Mouse (Mus musculus) hindbrain, embryonic 11.5 days (tissue): ENCODE results near the gene Dock2. TPM values are rescaled to one million over a fixed set of nuclear protein-coding genes. Genes with fewer than 3 reads are reported as not detected.
"Not testable (repeated sequence)": the region's sequence is repeated elsewhere in the genome, so short reads cannot be mapped to it uniquely, and the experiment has no call there.

Experiments
- ATAC-seq: fragments of 200-750 bp; cut with Nextera tagmentation; 2 replicates; pipeline ENCODE4 v1.8.0; 2017; ENCODE audit warnings: mild to moderate bottlenecking, moderate TSS enrichment, moderate library complexity; ENCODE audit not compliant: low FRiP score
- DNase-seq: peaks from one replicate; pipeline ENCODE4 v3.0.0-alpha.2; 2015; ENCODE audit warnings: low spot score
- H3K27ac ChIP-seq: fragments of 300-500 bp; sonication (generic); 2 replicates; pipeline ENCODE4 v1.5.1; 2014; ENCODE audit warnings: mild to moderate bottlenecking, low read depth, low read length
- H3K27me3 ChIP-seq: fragments of 300-500 bp; sonication (generic); 2 replicates; pipeline ENCODE4 v1.6.1; 2014; ENCODE audit warnings: mild to moderate bottlenecking, low read length, moderate library complexity, mixed read lengths; ENCODE audit not compliant: control insufficient read depth, insufficient read depth
- H3K36me3 ChIP-seq: fragments of 300-500 bp; sonication (generic); 2 replicates; pipeline ENCODE4 v1.6.1; 2014; ENCODE audit warnings: mild to moderate bottlenecking, low read length, moderate library complexity, mixed read lengths; ENCODE audit not compliant: control insufficient read depth, insufficient read depth
- H3K4me1 ChIP-seq: fragments of 300-500 bp; sonication (generic); replicated peaks from 2 replicates; pipeline ENCODE4 v1.6.1; 2014; ENCODE audit warnings: low read length, mixed read lengths; ENCODE audit not compliant: control insufficient read depth, insufficient read depth
- H3K4me2 ChIP-seq: fragments of 300-500 bp; sonication (generic); replicated peaks from 2 replicates; pipeline ENCODE4 v1.6.1; 2014; ENCODE audit warnings: mild to moderate bottlenecking, low read depth, low read length
- H3K4me3 ChIP-seq: fragments of 300-500 bp; sonication (generic); 2 replicates; pipeline ENCODE4 v1.5.1; 2014; ENCODE audit warnings: low read depth, low read length
- H3K9ac ChIP-seq: fragments of 300-500 bp; sonication (generic); 2 replicates; pipeline ENCODE4 v1.6.1; 2014; ENCODE audit warnings: low read depth, low read length
- H3K9me3 ChIP-seq: fragments of 300-500 bp; sonication (generic); 2 replicates; pipeline ENCODE4 v1.6.1; 2016; ENCODE audit warnings: low read length; ENCODE audit not compliant: control insufficient read depth
- WGBS: fragments of 180-500 bp; shearing (Covaris S2); extraction: QIAGEN DNeasy Blood & Tissue Kit; methylation state at CpG from one replicate; pipeline ENCODE4 v1.1.7; 2014; 5-methylcytosine and 5-hydroxymethylcytosine counted together
- polyA plus RNA-seq: library from polyadenylated mRNA; unstranded; fragments of >200 nt; fragmentation: Nextera tagmentation; extraction: Ambion mirVana; gene quantifications from 2 replicates; pipeline ENCODE4 v1.2.1, GENCODE M21; 2014

Dock2 gene
- 0.77 and 0.80 TPM in 2 replicates for polyA plus RNA-seq

- Histone ChIP-seq H3K4me2 (no peak within 1 kb of the TSS), H3K27ac (no peak within 1 kb of the TSS), H3K9me3 (no peaks in the 10 kb centered on the region), H3K27me3 (no peaks in the 10 kb centered on the region), H3K4me1 (no peaks in the 10 kb centered on the region), H3K4me3 (no peak within 1 kb of the TSS), H3K36me3 (no peaks in the 10 kb centered on the region), H3K9ac (no peak within 1 kb of the TSS)
- 95% methylated on average over 12 of the region's 12 CpGs for WGBS
- ATAC-seq: no peak
- no peak for DNase-seq
Observed at GRCm38 (mm10) chr11:34783587-34784043, at the start of gene Dock2. Gene Dock2, minus strand, starts transcription at chr11:34783892.

GRCm38 (mm10) chr11:34832678-34833077, 49.0 kb upstream of the Dock2 start:
- Histone ChIP-seq H3K9ac (peak overlapping the region; percentile 64), H3K27me3 (no peaks in the 10 kb centered on the region), H3K4me2 (peak overlapping the region; percentile 69), H3K4me1 (no peaks in the 10 kb centered on the region), H3K4me3 (peak overlapping the region; percentile 54), H3K27ac (no peak overlapping the region), H3K9me3 (no peaks in the 10 kb centered on the region), H3K36me3 (no peaks in the 10 kb centered on the region)
- peak; percentile 41; the same call in 1 of the 2 replicates for ATAC-seq
- WGBS: 6% methylated on average over 4 of the region's 5 CpGs
- peak; percentile 5 for DNase-seq

- no peak overlapping the region for H3K4me3 ChIP-seq
- ATAC-seq: no peak
- H3K36me3 ChIP-seq: no peaks in the 10 kb centered on the region
- H3K27ac ChIP-seq: no peak overlapping the region
- 96% methylated on average over 3 of the region's 3 CpGs for WGBS
- H3K4me1 ChIP-seq: no peaks in the 10 kb centered on the region
- no peaks in the 10 kb centered on the region for H3K9me3 ChIP-seq
- no peaks in the 10 kb centered on the region for H3K27me3 ChIP-seq
- no peak overlapping the region for H3K4me2 ChIP-seq
- DNase-seq: no peak
- H3K9ac ChIP-seq: no peak overlapping the region
Observed at GRCm38 (mm10) chr11:34827803-34828202, 44.1 kb upstream of the Dock2 start.

- no peak overlapping the region for H3K27ac ChIP-seq
Observed at GRCm38 (mm10) chr11:34826940-34827339, 43.2 kb upstream of the Dock2 start.

GRCm38 (mm10) chr11:34824791-34825190, 41.1 kb upstream of the Dock2 start:
- no peak for DNase-seq
- Histone ChIP-seq H3K36me3 (no peaks in the 10 kb centered on the region), H3K4me2 (no peak overlapping the region), H3K4me3 (no peak overlapping the region), H3K27me3 (no peaks in the 10 kb centered on the region), H3K4me1 (no peaks in the 10 kb centered on the region), H3K27ac (no peak overlapping the region), H3K9ac (no peak overlapping the region), H3K9me3 (no peaks in the 10 kb centered on the region)
- no peak for ATAC-seq
- 95% methylated on average over 4 of the region's 4 CpGs for WGBS

More at GRCm38 (mm10) chr11:34826940-34827339, 43.2 kb upstream of the Dock2 start:
- H3K4me3 ChIP-seq: no peak overlapping the region
- 90% methylated on average over 2 of the region's 2 CpGs for WGBS
- H3K4me2 ChIP-seq: no peak overlapping the region
- H3K9ac ChIP-seq: no peak overlapping the region
- H3K36me3 ChIP-seq: no peaks in the 10 kb centered on the region
- H3K9me3 ChIP-seq: no peaks in the 10 kb centered on the region
- H3K4me1 ChIP-seq: no peaks in the 10 kb centered on the region
- ATAC-seq: no peak
- H3K27me3 ChIP-seq: no peaks in the 10 kb centered on the region
- no peak for DNase-seq

GRCm38 (mm10) chr11:34814767-34815166, 31.1 kb upstream of the Dock2 start:
- H3K27me3 ChIP-seq: no peaks in the 10 kb centered on the region
- DNase-seq (peak; percentile 68), ATAC-seq (no peak)
- H3K4me1 ChIP-seq: no peaks in the 10 kb centered on the region
- peaks cover 7% of the 10 kb centered on the region; the same call in 1 of the 2 replicates for H3K36me3 ChIP-seq
- WGBS: 21% methylated on average over 2 of the region's 2 CpGs
- no peak overlapping the region for H3K27ac ChIP-seq
- no peak overlapping the region for H3K4me2 ChIP-seq
- H3K9ac ChIP-seq: no peak overlapping the region
- no peak overlapping the region for H3K4me3 ChIP-seq
- no peaks in the 10 kb centered on the region for H3K9me3 ChIP-seq

- Histone ChIP-seq H3K9me3 (no peaks in the 10 kb centered on the region), H3K9ac (no peak overlapping the region), H3K27ac (no peak overlapping the region), H3K4me1 (no peaks in the 10 kb centered on the region), H3K4me3 (no peak overlapping the region), H3K36me3 (peaks cover 7% of the 10 kb centered on the region; the same call in 1 of the 2 replicates), H3K27me3 (no peaks in the 10 kb centered on the region), H3K4me2 (no peak overlapping the region)
- 89% methylated on average over 6 of the region's 6 CpGs for WGBS
- DNase-seq: no peak
- no peak for ATAC-seq
Observed at GRCm38 (mm10) chr11:34814319-34814718, 30.6 kb upstream of the Dock2 start.

GRCm38 (mm10) chr11:34805026-34805425, 21.3 kb upstream of the Dock2 start:
- ATAC-seq, H3K4me1 ChIP-seq, H3K27ac ChIP-seq, H3K36me3 ChIP-seq, H3K9ac ChIP-seq, H3K4me2 ChIP-seq, H3K9me3 ChIP-seq, DNase-seq, H3K4me3 ChIP-seq, H3K27me3 ChIP-seq: not testable (repeated sequence)
- WGBS: 88% methylated on average over 4 of the region's 4 CpGs

GRCm38 (mm10) chr11:34798066-34798465, 14.4 kb upstream of the Dock2 start:
- H3K27me3 ChIP-seq, H3K4me3 ChIP-seq, H3K27ac ChIP-seq, H3K4me1 ChIP-seq, DNase-seq, H3K36me3 ChIP-seq, H3K4me2 ChIP-seq, ATAC-seq, H3K9ac ChIP-seq, H3K9me3 ChIP-seq: not testable (repeated sequence)
- 58% methylated on average over 8 of the region's 8 CpGs for WGBS
